Mouse (Mus musculus) hindbrain, embryonic 10.5 days (tissue): ENCODE measurements around the gene Rab23. TPM values are rescaled to one million over a fixed set of nuclear protein-coding genes. Genes with fewer than 3 reads are reported as not detected.

Source experiments
- DNase-seq: peaks from one replicate; pipeline ENCODE4 v3.0.0-alpha.2; 2017; ENCODE audit warnings: low spot score
- H3K27ac ChIP-seq: fragments of 300-500 bp; sonication (generic); 2 replicates; pipeline ENCODE4 v1.5.1; 2016; ENCODE audit warnings: mild to moderate bottlenecking, moderate library complexity
- H3K27me3 ChIP-seq: fragments of 300-500 bp; sonication (generic); 2 replicates; pipeline ENCODE4 v1.6.1; 2016; ENCODE audit warnings: mild to moderate bottlenecking; ENCODE audit not compliant: poor library complexity, insufficient read depth, severe bottlenecking
- H3K36me3 ChIP-seq: fragments of 300-500 bp; sonication (generic); 2 replicates; pipeline ENCODE4 v1.6.1; 2016; ENCODE audit warnings: mild to moderate bottlenecking, moderate library complexity
- H3K4me1 ChIP-seq: fragments of 300-500 bp; sonication (generic); replicated peaks from 2 replicates; pipeline ENCODE4 v1.6.1; 2016; ENCODE audit warnings: mild to moderate bottlenecking
- H3K4me3 ChIP-seq: fragments of 300-500 bp; sonication (generic); 2 replicates; pipeline ENCODE4 v1.5.1; 2016; ENCODE audit warnings: mild to moderate bottlenecking, moderate library complexity
- H3K9me3 ChIP-seq: fragments of 300-500 bp; sonication (generic); 2 replicates; pipeline ENCODE4 v1.6.1; 2016; ENCODE audit warnings: mild to moderate bottlenecking, moderate library complexity
- WGBS: fragments of 180-500 bp; shearing (Covaris S2); methylation state at CpG from one replicate; pipeline ENCODE4 v1.1.7; 2016; 5-methylcytosine and 5-hydroxymethylcytosine counted together
- polyA plus RNA-seq: library from polyadenylated mRNA; unstranded; fragments of >200 nt; fragmentation: Nextera tagmentation; extraction: Ambion mirVana; gene quantifications from 2 replicates; pipeline ENCODE4 v1.2.1, GENCODE M21; 2016

The Rab23 gene
- polyA plus RNA-seq, 1 experiment from 2014 or later = 23.6 TPM

- Histone ChIP-seq H3K27me3 (no peaks in the 10 kb centered on the region), H3K27ac (no peak overlapping the region), H3K9me3 (no peaks in the 10 kb centered on the region), H3K4me1 (no peaks in the 10 kb centered on the region), H3K4me3 (no peak overlapping the region), H3K36me3 (no peaks in the 10 kb centered on the region)
- WGBS = 88% methylated on average over 2 of the region's 2 CpGs
- no peak for DNase-seq
Observed at GRCm38 (mm10) chr1:33696016-33696415, 23.7 kb upstream of the Rab23 start.

DNA sequence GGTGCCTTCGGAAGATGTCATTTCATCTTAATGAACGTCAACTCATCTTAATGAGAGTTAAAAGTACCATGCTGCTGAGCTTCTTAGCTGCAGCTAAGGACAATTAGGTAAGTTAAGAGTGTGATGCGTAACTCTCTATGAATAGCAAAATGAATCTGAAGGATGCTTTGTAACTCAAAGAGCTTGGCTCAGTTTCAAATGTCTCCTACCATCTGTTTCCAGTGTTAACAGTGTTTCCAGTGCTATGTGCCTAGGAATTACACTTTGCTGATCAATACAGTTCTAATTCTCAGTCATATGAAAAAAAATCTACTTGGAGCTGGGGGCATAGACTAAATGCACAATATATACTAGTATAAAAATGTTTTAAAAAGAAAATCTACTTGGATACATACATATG lies 18.4 kb upstream of the Rab23 start:
- H3K27me3 ChIP-seq = no peaks in the 10 kb centered on the region
- no peak overlapping the region for H3K27ac ChIP-seq
- no peaks in the 10 kb centered on the region for H3K4me1 ChIP-seq
- no peak overlapping the region for H3K4me3 ChIP-seq
- no peaks in the 10 kb centered on the region for H3K9me3 ChIP-seq
- no peaks in the 10 kb centered on the region for H3K36me3 ChIP-seq
- no peak for DNase-seq
- WGBS = 92% methylated on average over 3 of the region's 3 CpGs

- WGBS = 77% methylated on average over 2 of the region's 2 CpGs
Observed at GRCm38 (mm10) chr1:33709615-33710014, 10.1 kb upstream of the Rab23 start.

DNA sequence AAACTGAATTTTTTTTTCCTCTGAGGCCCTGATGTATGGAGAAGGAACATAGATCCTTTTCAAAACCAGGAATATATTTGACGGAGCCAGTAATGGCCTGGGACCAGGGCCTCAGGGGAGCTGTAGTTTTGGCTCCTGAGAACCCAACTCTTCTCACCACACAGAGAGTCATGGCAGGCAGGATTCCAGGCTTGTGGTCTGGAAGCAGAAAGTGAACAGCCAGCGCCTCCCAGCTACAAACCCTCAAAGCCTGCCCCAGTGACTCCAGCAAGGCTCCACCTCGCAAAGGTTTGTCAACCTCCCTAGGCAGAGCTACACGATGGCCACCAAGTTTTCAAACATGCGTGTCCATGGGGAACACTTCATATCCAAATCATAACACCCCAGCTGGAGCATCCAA lies 7.7 kb upstream of the Rab23 start:
- Histone ChIP-seq H3K27me3 (no peaks in the 10 kb centered on the region), H3K4me1 (peaks cover 11% of the 10 kb centered on the region), H3K36me3 (no peaks in the 10 kb centered on the region), H3K27ac (no peak overlapping the region), H3K4me3 (no peak overlapping the region), H3K9me3 (no peaks in the 10 kb centered on the region)
- 91% methylated on average over 5 of the region's 5 CpGs for WGBS
- no peak for DNase-seq

More at GRCm38 (mm10) chr1:33709615-33710014, 10.1 kb upstream of the Rab23 start:
- no peaks in the 10 kb centered on the region for H3K27me3 ChIP-seq
- H3K36me3 ChIP-seq = no peaks in the 10 kb centered on the region
- no peak for DNase-seq
- H3K9me3 ChIP-seq = no peaks in the 10 kb centered on the region
- H3K27ac ChIP-seq = no peak overlapping the region
- peaks cover 6% of the 10 kb centered on the region for H3K4me1 ChIP-seq
- H3K4me3 ChIP-seq = no peak overlapping the region

DNA sequence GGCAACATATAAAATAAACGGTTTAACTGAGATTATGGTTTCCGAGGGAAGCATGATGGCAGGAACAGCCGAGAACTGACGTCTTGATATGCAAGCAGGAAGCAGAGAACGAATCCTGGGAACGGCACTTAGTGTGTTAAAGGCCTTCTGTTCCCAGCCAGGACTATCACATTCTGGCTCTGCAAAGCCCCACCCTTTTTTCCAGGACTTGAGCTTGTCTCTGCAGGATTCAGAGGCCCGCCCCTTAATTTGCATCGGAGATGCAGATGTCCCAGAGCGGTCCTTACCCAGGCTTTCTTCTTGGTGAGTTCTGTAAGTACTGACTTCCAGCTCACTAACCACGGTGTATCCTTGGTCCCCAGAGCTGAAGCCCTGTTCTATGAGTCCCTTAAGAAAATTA lies 4.9 kb upstream of the Rab23 start:
- Histone ChIP-seq H3K4me1 (peaks cover 14% of the 10 kb centered on the region), H3K27ac (no peak overlapping the region), H3K27me3 (no peaks in the 10 kb centered on the region), H3K4me3 (peak overlapping the region; percentile 29), H3K9me3 (no peaks in the 10 kb centered on the region), H3K36me3 (no peaks in the 10 kb centered on the region)
- WGBS = 6% methylated on average over 10 of the region's 10 CpGs
- peak; percentile 38 for DNase-seq

GRCm38 (mm10) chr1:33717636-33718035 lies 2.1 kb upstream of the Rab23 start:
- Histone ChIP-seq H3K4me1 (peaks cover 24% of the 10 kb centered on the region), H3K27me3 (no peaks in the 10 kb centered on the region), H3K27ac (no peak overlapping the region), H3K9me3 (no peaks in the 10 kb centered on the region), H3K4me3 (no peak overlapping the region), H3K36me3 (peaks cover 11% of the 10 kb centered on the region)
- WGBS = 94% methylated on average over 1 of the region's 1 CpGs
- no peak for DNase-seq

GRCm38 (mm10) chr1:33720231-33720630 lies 544 bp downstream of the Rab23 start:
- Histone ChIP-seq H3K4me3 (peak overlapping the region; percentile 81), H3K9me3 (no peaks in the 10 kb centered on the region), H3K27ac (peak overlapping the region; percentile 96), H3K4me1 (peaks cover 13% of the 10 kb centered on the region), H3K27me3 (no peaks in the 10 kb centered on the region), H3K36me3 (peaks cover 36% of the 10 kb centered on the region)
- under 1% methylated on average over 41 of the region's 41 CpGs for WGBS
- no peak for DNase-seq

GRCm38 (mm10) chr1:33721020-33721419 lies 1.3 kb downstream of the Rab23 start:
- WGBS = 89% methylated on average over 7 of the region's 7 CpGs
- Histone ChIP-seq H3K27me3 (no peaks in the 10 kb centered on the region), H3K4me1 (peaks cover 13% of the 10 kb centered on the region), H3K9me3 (no peaks in the 10 kb centered on the region), H3K4me3 (peak overlapping the region; percentile 81), H3K36me3 (peaks cover 44% of the 10 kb centered on the region), H3K27ac (no peak overlapping the region)
- DNase-seq = no peak

GRCm38 (mm10) chr1:33724516-33724915 lies 4.8 kb downstream of the Rab23 start:
- H3K9me3 ChIP-seq = no peaks in the 10 kb centered on the region
- H3K27me3 ChIP-seq = no peaks in the 10 kb centered on the region
- no peak for DNase-seq
- H3K36me3 ChIP-seq = peaks cover 76% of the 10 kb centered on the region
- H3K27ac ChIP-seq = no peak overlapping the region
- WGBS = 86% methylated on average over 6 of the region's 6 CpGs
- peaks cover 12% of the 10 kb centered on the region for H3K4me1 ChIP-seq
- H3K4me3 ChIP-seq = no peak overlapping the region

- DNase-seq = no peak
- 92% methylated on average over 5 of the region's 5 CpGs for WGBS
- no peak overlapping the region for H3K4me3 ChIP-seq
- no peaks in the 10 kb centered on the region for H3K9me3 ChIP-seq
- peaks cover 10% of the 10 kb centered on the region for H3K4me1 ChIP-seq
- peaks cover 82% of the 10 kb centered on the region for H3K36me3 ChIP-seq
- no peak overlapping the region for H3K27ac ChIP-seq
- no peaks in the 10 kb centered on the region for H3K27me3 ChIP-seq
Observed at GRCm38 (mm10) chr1:33725086-33725485, 5.4 kb downstream of the Rab23 start.

GRCm38 (mm10) chr1:33733044-33733443 lies 13.4 kb downstream of the Rab23 start:
- no peaks in the 10 kb centered on the region for H3K4me1 ChIP-seq
- H3K36me3 ChIP-seq = peaks cover 99% of the 10 kb centered on the region
- H3K4me3 ChIP-seq = no peak overlapping the region
- no peak overlapping the region for H3K27ac ChIP-seq
- no peaks in the 10 kb centered on the region for H3K27me3 ChIP-seq
- WGBS = 94% methylated on average over 9 of the region's 9 CpGs
- no peaks in the 10 kb centered on the region for H3K9me3 ChIP-seq
- no peak for DNase-seq

DNA sequence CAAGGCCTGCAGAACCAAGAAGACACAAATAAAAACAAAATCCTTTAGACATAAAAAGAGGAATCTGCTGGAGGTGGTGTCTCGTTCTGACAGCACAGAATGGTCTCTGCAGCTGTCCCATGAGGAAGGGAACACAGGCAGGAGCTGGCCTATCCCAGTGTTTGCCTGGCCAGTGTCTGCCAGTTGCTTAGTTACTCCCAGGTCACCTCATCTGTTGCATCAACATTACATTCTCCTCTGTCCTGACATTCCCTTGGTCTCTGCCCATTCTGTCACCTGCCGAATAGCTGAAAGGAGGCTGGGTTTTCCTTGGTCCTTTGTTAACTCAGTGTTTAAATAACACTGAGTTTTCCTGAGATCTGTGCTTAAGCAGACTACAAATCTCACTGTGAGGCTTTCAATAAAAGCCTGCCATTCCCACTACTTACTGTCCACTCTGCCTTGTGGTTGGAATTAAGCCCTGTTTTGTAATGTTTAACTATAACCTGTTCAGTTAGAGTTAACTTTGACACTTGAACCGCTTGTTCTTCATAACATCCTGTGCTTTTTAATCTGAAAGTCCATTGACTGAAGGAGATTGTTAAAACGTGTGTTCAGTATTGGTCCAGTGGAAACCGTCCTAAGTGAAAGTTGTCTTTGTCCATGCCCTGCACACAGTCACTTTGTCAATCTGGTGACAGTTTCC lies 14.5 kb downstream of the Rab23 start:
- WGBS = 80% methylated on average over 5 of the region's 5 CpGs
- DNase-seq = no peak
- Histone ChIP-seq H3K27ac (no peak overlapping the region), H3K36me3 (peaks cover 98% of the 10 kb centered on the region), H3K9me3 (no peaks in the 10 kb centered on the region), H3K4me1 (no peaks in the 10 kb centered on the region), H3K27me3 (no peaks in the 10 kb centered on the region), H3K4me3 (no peak overlapping the region)

- Histone ChIP-seq H3K27ac (no peak overlapping the region), H3K36me3 (peaks cover 86% of the 10 kb centered on the region), H3K4me1 (no peaks in the 10 kb centered on the region), H3K9me3 (no peaks in the 10 kb centered on the region), H3K27me3 (no peaks in the 10 kb centered on the region), H3K4me3 (no peak overlapping the region)
- DNase-seq = no peak
- 95% methylated on average over 11 of the region's 11 CpGs for WGBS
Observed at GRCm38 (mm10) chr1:33738281-33738680, 18.6 kb downstream of the Rab23 start.
